Mouse (Mus musculus) forelimb bud, embryonic 11.5 days (tissue): ENCODE results near the gene Adipor2.

Experiments
- DNase-seq: peaks from one replicate; pipeline ENCODE4 v3.0.0-alpha.2; 2012; ENCODE audit warnings: low read depth, low spot score

Adipor2 gene

GRCm38 (mm10) chr6:119420357-119420756 lies 2.9 kb upstream of the Adipor2 start:
- peak; percentile 48 for DNase-seq

- DNase-seq, result no peak
Measured at GRCm38 (mm10) chr6:119419412-119419811, 1.9 kb upstream of the Adipor2 start.

GRCm38 (mm10) chr6:119418392-119419251 lies 1.1 kb upstream of the Adipor2 start:
- DNase-seq, result no peak

- DNase-seq, result no peak
Measured at GRCm38 (mm10) chr6:119417821-119418220, 317 bp upstream of the Adipor2 start.

GRCm38 (mm10) chr6:119416643-119417042 lies 861 bp downstream of the Adipor2 start:
- no peak for DNase-seq

GRCm38 (mm10) chr6:119414262-119415043 lies 3.1 kb downstream of the Adipor2 start:
- DNase-seq, result no peak

- no peak for DNase-seq
Measured at GRCm38 (mm10) chr6:119412588-119412987, 4.9 kb downstream of the Adipor2 start.

- DNase-seq, result no peak
Measured at GRCm38 (mm10) chr6:119411511-119411910, 6.0 kb downstream of the Adipor2 start.

GRCm38 (mm10) chr6:119409766-119410165 lies 7.7 kb downstream of the Adipor2 start:
- no peak for DNase-seq

- no peak for DNase-seq
Measured at GRCm38 (mm10) chr6:119408582-119408981, 8.9 kb downstream of the Adipor2 start.

GRCm38 (mm10) chr6:119407818-119408217 lies 9.7 kb downstream of the Adipor2 start:
- no peak for DNase-seq

GRCm38 (mm10) chr6:119406528-119406927 lies 11.0 kb downstream of the Adipor2 start:
- DNase-seq, result no peak

GRCm38 (mm10) chr6:119405310-119405709 lies 12.2 kb downstream of the Adipor2 start:
- DNase-seq, result no peak

- DNase-seq, result no peak
Measured at GRCm38 (mm10) chr6:119404854-119405253, 12.7 kb downstream of the Adipor2 start.

GRCm38 (mm10) chr6:119402976-119403375 lies 14.5 kb downstream of the Adipor2 start:
- DNase-seq, result no peak

GRCm38 (mm10) chr6:119401545-119402304 lies 15.8 kb downstream of the Adipor2 start:
- DNase-seq, result no peak

GRCm38 (mm10) chr6:119400649-119401048 lies 16.9 kb downstream of the Adipor2 start:
- no peak for DNase-seq

GRCm38 (mm10) chr6:119399371-119399770 lies 18.1 kb downstream of the Adipor2 start:
- no peak for DNase-seq

- no peak for DNase-seq
Measured at GRCm38 (mm10) chr6:119396309-119396634, 21.2 kb downstream of the Adipor2 start.

- no peak for DNase-seq
Measured at GRCm38 (mm10) chr6:119395421-119396308, 21.8 kb downstream of the Adipor2 start.

GRCm38 (mm10) chr6:119392836-119393235 lies 24.7 kb downstream of the Adipor2 start:
- DNase-seq, result no peak
